Mouse (Mus musculus): Measurements from ENCODE around the gene Bach2.

DNA sequence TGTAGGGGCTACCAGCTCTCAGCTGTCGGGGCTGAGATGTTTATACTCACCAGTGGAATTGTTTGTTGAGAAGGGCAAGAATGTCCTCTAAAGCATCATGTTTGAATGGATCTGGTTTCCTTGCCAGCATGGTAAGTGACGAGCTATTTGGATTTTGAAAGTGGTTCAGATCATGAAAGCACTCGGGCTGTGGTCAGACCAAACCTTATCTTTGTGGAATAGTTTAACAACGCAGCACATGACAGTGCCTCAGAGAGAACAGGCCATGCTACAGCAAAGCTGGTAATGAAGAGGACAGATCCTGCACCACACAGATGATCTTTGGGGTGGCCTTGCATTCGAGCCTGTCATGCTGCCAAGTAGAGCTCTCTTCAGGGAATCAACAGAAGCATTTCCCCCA is 68.6 kb downstream of the Bach2 start:
- TF ChIP-seq CTCF (IDR thresholded peaks at IDR 0.05; ENCODE audit: low read depth) (no peak), EP300 (IDR thresholded peaks at IDR 0.05; ENCODE audit: low read depth) (no peak)

Measured in heart, postnatal 0 days (tissue).